Mouse (Mus musculus): ENCODE data around the gene Itgav. TPM values are rescaled to one million over a fixed set of nuclear protein-coding genes. Genes with fewer than 3 reads are reported as not detected.

The Itgav gene
- polyA plus RNA-seq, 1 experiment from 2014 or later, result 32.9 TPM

DNA sequence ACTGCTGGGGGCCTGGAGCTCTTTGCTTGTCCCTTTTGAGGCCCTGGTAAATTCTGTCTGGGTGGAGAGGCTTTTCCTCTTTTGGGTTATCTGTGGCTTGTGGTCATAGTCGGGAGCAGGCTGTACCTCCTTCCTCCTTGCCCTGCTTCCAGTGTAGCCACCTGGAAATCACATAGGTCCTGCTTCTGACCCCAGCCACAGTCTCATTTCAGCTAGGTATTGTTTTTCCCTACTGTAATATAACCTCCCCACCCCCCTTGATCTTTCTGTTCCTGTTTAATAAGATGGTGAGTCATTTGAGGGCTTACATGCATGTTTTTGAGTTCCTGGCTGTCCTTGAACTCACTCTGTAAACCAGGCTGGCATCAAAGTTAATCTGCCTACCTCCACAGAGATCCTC lies 42.7 kb downstream of the Itgav start:
- Histone ChIP-seq H3K27ac (ENCODE audit: low read depth, low read length) (no peak overlapping the region), H3K4me3 (ENCODE audit: low read depth, low read length) (no peak overlapping the region), H3K9me3 (ENCODE audit: control insufficient read depth, low read length) (no peaks in the 10 kb centered on the region), H3K36me3 (ENCODE audit: control insufficient read depth, insufficient read depth, low read length) (no peaks in the 10 kb centered on the region), H3K27me3 (ENCODE audit: control insufficient read depth, insufficient read depth, low read length) (no peaks in the 10 kb centered on the region), H3K9ac (replicated peaks; ENCODE audit: low read depth, low read length) (no peak overlapping the region), H3K4me1 (ENCODE audit: control insufficient read depth, insufficient read depth, low read length) (no peaks in the 10 kb centered on the region), H3K4me2 (ENCODE audit: low read depth, low read length) (no peak overlapping the region)
- ATAC-seq (ENCODE audit: low read depth), result no peak
- 100% methylated on average over 1 of the region's 1 CpGs for WGBS

GRCm38 (mm10) chr2:83768311-83769047 lies 44.3 kb downstream of the Itgav start:
- Histone ChIP-seq H3K27me3 (ENCODE audit: control insufficient read depth, insufficient read depth, low read length) (no peaks in the 10 kb centered on the region), H3K4me1 (ENCODE audit: control insufficient read depth, insufficient read depth, low read length) (no peaks in the 10 kb centered on the region), H3K36me3 (ENCODE audit: control insufficient read depth, insufficient read depth, low read length) (no peaks in the 10 kb centered on the region), H3K9me3 (ENCODE audit: control insufficient read depth, low read length) (no peaks in the 10 kb centered on the region), H3K4me2 (ENCODE audit: low read depth, low read length) (no peak overlapping the region), H3K9ac (replicated peaks; ENCODE audit: low read depth, low read length) (no peak overlapping the region), H3K4me3 (ENCODE audit: low read depth, low read length) (no peak overlapping the region), H3K27ac (ENCODE audit: low read depth, low read length) (no peak overlapping the region)
- WGBS, result 92% methylated on average over 4 of the region's 4 CpGs
- ATAC-seq (ENCODE audit: low read depth), result no peak

DNA sequence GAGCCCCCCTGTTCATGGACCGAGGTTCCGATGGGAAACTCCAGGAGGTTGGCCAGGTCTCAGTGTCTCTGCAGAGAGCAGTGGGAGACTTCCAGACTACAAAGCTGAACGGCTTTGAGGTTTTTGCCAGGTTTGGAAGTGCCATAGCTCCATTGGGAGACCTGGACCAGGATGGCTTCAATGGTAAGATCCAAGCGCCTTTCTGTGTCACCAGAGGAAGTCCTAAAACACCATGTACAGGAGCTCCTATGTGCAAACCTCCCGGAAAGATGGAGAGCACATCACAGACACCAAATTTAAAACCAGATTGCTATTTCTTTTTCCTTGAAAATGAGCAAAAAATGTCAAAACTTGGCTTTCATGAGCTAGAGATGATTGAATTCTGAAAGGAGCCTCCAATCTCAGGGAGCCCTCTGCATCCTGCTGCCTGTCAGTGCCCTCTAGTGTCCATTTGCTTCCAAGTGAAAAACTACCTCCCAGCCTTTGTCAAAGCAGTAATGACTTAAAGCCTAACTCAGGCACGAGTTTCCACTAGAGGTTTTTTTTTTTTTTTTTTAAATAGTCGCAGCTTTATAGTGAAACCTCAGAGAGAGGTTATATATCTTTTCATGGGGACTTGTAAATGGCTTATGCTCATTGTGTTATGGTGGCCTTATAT lies 47.1 kb downstream of the Itgav start:
- WGBS, result 59% methylated on average over 7 of the region's 7 CpGs

DNA sequence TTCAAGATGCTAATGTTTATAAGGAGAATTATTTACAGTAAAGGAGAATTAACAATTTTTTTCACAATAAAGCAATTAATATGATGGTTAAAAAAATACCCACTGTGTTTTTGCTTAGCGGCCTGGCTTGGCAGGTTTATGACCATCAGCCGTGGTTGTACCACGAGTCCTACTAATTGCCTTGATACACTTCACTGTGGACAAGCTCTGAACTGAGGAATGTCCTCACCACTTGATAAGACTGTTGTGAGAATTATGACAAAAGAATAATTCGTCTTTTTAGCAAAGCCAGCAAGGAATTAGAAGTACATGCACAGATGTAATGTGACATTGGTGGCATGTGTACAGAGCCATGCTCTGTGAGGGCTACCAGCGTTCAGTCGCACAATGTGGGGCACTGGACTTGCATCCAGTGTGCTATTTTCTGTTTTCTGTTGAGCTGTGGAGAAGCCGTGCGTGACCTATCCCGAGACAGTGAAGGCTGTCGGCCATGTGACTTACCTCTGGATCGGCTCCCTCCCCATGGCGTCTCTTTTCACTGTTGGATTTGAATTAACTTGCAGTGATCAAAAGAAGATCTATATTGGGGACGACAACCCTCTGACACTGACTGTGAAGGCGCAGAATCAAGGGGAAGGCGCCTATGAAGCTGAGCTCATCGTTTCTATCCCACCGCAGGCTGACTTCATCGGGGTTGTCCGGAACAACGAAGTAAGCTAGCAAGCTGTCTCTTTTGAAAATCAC lies 67.3 kb downstream of the Itgav start:
- Histone ChIP-seq H3K27me3 (ENCODE audit: control insufficient read depth, insufficient read depth, low read length) (no peaks in the 10 kb centered on the region), H3K27ac (ENCODE audit: low read depth, low read length) (no peak overlapping the region), H3K9ac (replicated peaks; ENCODE audit: low read depth, low read length) (no peak overlapping the region), H3K4me2 (ENCODE audit: low read depth, low read length) (no peak overlapping the region), H3K4me1 (ENCODE audit: control insufficient read depth, insufficient read depth, low read length) (no peaks in the 10 kb centered on the region), H3K4me3 (ENCODE audit: low read depth, low read length) (no peak overlapping the region), H3K36me3 (ENCODE audit: control insufficient read depth, insufficient read depth, low read length) (no peaks in the 10 kb centered on the region), H3K9me3 (ENCODE audit: control insufficient read depth, low read length) (no peaks in the 10 kb centered on the region)
- 77% methylated on average over 20 of the region's 20 CpGs for WGBS
- ATAC-seq (ENCODE audit: low read depth), result no peak

More for the DNA sequence above, 47.1 kb downstream of the Itgav start:
- H3K9ac ChIP-seq (replicated peaks; ENCODE audit: low read depth, low read length), result no peak overlapping the region
- no peaks in the 10 kb centered on the region for H3K36me3 ChIP-seq (ENCODE audit: control insufficient read depth, insufficient read depth, low read length)
- no peaks in the 10 kb centered on the region for H3K27me3 ChIP-seq (ENCODE audit: control insufficient read depth, insufficient read depth, low read length)
- no peak overlapping the region for H3K27ac ChIP-seq (ENCODE audit: low read depth, low read length)
- no peak overlapping the region for H3K4me3 ChIP-seq (ENCODE audit: low read depth, low read length)
- no peaks in the 10 kb centered on the region for H3K4me1 ChIP-seq (ENCODE audit: control insufficient read depth, insufficient read depth, low read length)
- H3K4me2 ChIP-seq (ENCODE audit: low read depth, low read length), result no peak overlapping the region
- no peak; the same call in 1 of the 2 replicates for ATAC-seq (ENCODE audit: low read depth)
- no peaks in the 10 kb centered on the region for H3K9me3 ChIP-seq (ENCODE audit: control insufficient read depth, low read length)

- 84% methylated on average over 4 of the region's 4 CpGs for WGBS
- no peaks in the 10 kb centered on the region for H3K27me3 ChIP-seq (ENCODE audit: control insufficient read depth, insufficient read depth, low read length)
- H3K4me3 ChIP-seq (ENCODE audit: low read depth, low read length), result no peak overlapping the region
- no peak overlapping the region for H3K4me2 ChIP-seq (ENCODE audit: low read depth, low read length)
- H3K27ac ChIP-seq (ENCODE audit: low read depth, low read length), result no peak overlapping the region
- H3K9ac ChIP-seq (replicated peaks; ENCODE audit: low read depth, low read length), result no peak overlapping the region
- no peaks in the 10 kb centered on the region for H3K36me3 ChIP-seq (ENCODE audit: control insufficient read depth, insufficient read depth, low read length)
- no peaks in the 10 kb centered on the region for H3K9me3 ChIP-seq (ENCODE audit: control insufficient read depth, low read length)
- ATAC-seq (ENCODE audit: low read depth), result no peak
- H3K4me1 ChIP-seq (ENCODE audit: control insufficient read depth, insufficient read depth, low read length), result no peaks in the 10 kb centered on the region
Measured at GRCm38 (mm10) chr2:83792102-83792501, 67.9 kb downstream of the Itgav start.

DNA sequence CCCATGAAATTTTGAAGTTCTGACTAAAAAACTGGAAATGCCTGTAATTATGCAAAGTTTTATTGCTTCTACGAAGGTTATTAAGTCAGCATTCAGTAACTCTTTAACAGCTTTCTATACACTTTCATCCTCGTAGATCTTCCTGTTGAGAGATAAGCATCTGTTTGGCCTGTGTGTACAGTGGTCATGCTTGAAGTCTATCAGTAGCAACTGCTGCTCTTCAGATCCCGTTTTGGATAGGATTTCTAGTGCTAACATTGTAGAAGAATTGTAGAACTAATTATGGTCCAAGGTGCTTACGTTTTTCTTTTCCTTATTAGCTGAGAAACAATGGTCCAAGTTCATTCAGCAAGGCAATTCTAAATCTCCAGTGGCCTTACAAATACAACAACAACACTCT lies 71.6 kb downstream of the Itgav start:
- 87% methylated on average over 4 of the region's 4 CpGs for WGBS
- H3K9me3 ChIP-seq (ENCODE audit: control insufficient read depth, low read length), result no peaks in the 10 kb centered on the region
- no peak for ATAC-seq (ENCODE audit: low read depth)
- no peak overlapping the region for H3K9ac ChIP-seq (replicated peaks; ENCODE audit: low read depth, low read length)
- H3K27ac ChIP-seq (ENCODE audit: low read depth, low read length), result no peak overlapping the region
- H3K27me3 ChIP-seq (ENCODE audit: control insufficient read depth, insufficient read depth, low read length), result no peaks in the 10 kb centered on the region
- no peak overlapping the region for H3K4me3 ChIP-seq (ENCODE audit: low read depth, low read length)
- no peak overlapping the region for H3K4me2 ChIP-seq (ENCODE audit: low read depth, low read length)
- no peaks in the 10 kb centered on the region for H3K4me1 ChIP-seq (ENCODE audit: control insufficient read depth, insufficient read depth, low read length)
- H3K36me3 ChIP-seq (ENCODE audit: control insufficient read depth, insufficient read depth, low read length), result no peaks in the 10 kb centered on the region

- Histone ChIP-seq H3K9ac (replicated peaks; ENCODE audit: low read depth, low read length) (no peak overlapping the region), H3K36me3 (ENCODE audit: control insufficient read depth, insufficient read depth, low read length) (0 out of 2 replicates have a peak, but pooled peaks cover under 1% of the 10 kb centered on the region), H3K4me1 (ENCODE audit: control insufficient read depth, insufficient read depth, low read length) (no peaks in the 10 kb centered on the region), H3K27ac (ENCODE audit: low read depth, low read length) (no peak overlapping the region), H3K9me3 (ENCODE audit: control insufficient read depth, low read length) (no peaks in the 10 kb centered on the region), H3K4me2 (ENCODE audit: low read depth, low read length) (no peak overlapping the region), H3K27me3 (ENCODE audit: control insufficient read depth, insufficient read depth, low read length) (no peaks in the 10 kb centered on the region), H3K4me3 (ENCODE audit: low read depth, low read length) (no peak overlapping the region)
- ATAC-seq (ENCODE audit: low read depth), result no peak
- 47% methylated on average over 9 of the region's 9 CpGs for WGBS
Measured at GRCm38 (mm10) chr2:83797902-83798497, 73.8 kb downstream of the Itgav start.

- H3K4me1 ChIP-seq (ENCODE audit: control insufficient read depth, insufficient read depth, low read length), result peaks cover 24% of the 10 kb centered on the region
- H3K4me3 ChIP-seq (ENCODE audit: low read depth, low read length), result peak within 1 kb of the TSS; percentile 74
- H3K27me3 ChIP-seq (ENCODE audit: control insufficient read depth, insufficient read depth, low read length), result no peaks in the 10 kb centered on the region
- WGBS, result under 1% methylated on average over 63 of the region's 63 CpGs
- peak within 1 kb of the TSS; percentile 97 for H3K27ac ChIP-seq (ENCODE audit: low read depth, low read length)
- no peaks in the 10 kb centered on the region for H3K9me3 ChIP-seq (ENCODE audit: control insufficient read depth, low read length)
- peak; percentile 96 for ATAC-seq (ENCODE audit: low read depth)
- H3K36me3 ChIP-seq (ENCODE audit: control insufficient read depth, insufficient read depth, low read length), result no peaks in the 10 kb centered on the region
- peak within 1 kb of the TSS; percentile 72 for H3K4me2 ChIP-seq (ENCODE audit: low read depth, low read length)
- peak within 1 kb of the TSS; percentile 95 for H3K9ac ChIP-seq (replicated peaks; ENCODE audit: low read depth, low read length)
Measured at GRCm38 (mm10) chr2:83812483-83813272, 88.5 kb downstream of the Itgav start, which contains the start of gene Fam171b. TSS of gene Fam171b (plus strand) at chr2:83812636.
